9 mouse cellular contexts compared by ENCODE assay signal in genomic region chr8:69904096-69904495, GRCm38 (mm10). TPM values are rescaled to one million over a fixed set of nuclear protein-coding genes. Genes with fewer than 3 reads are reported as not detected.
DNase-seq lines count a peak whose midpoint lies in the region; ATAC-seq lines count a peak whose summit lies in the region.
"Had no signal": no experiment of that assay in that cellular context is flagged by ENCODE, and none has a peak within 500 bp of the region (broad histone marks: within the 10 kb centered on the region; RNA-seq: fewer than 3 reads in every experiment).

No protein-coding gene starts in this region.

- no peak overlapping the region for H3K27ac ChIP-seq in lung, embryonic 16.5 days (ENCODE audit: low read length)
- H3K27ac ChIP-seq in liver, embryonic 12.5 days, result 0 out of 2 replicates have a peak overlapping the region, but pooled peaks have one; percentile 98
- H3K27ac ChIP-seq in stomach, embryonic 16.5 days (ENCODE audit: low read length), result no peak overlapping the region

- no peak for ATAC-seq in erythroblast, adult 5-6 weeks (replicated peaks; ENCODE audit: low FRiP score, poor library complexity, severe bottlenecking)
- ATAC-seq in lung, embryonic 16.5 days (ENCODE audit: low read depth), result no peak
- no peak for ATAC-seq in liver, embryonic 12.5 days
- ATAC-seq in stomach, embryonic 16.5 days (ENCODE audit: insufficient read depth, low FRiP score), result no peak
- ATAC-seq in erythroid progenitor cell, adult 5-6 weeks (replicated peaks; ENCODE audit: low FRiP score, poor library complexity, severe bottlenecking), result no peak

- DNase-seq in lung, postnatal 25 days (ENCODE audit: low spot score), result no peak
- no peak for DNase-seq in heart, postnatal 14 days
- DNase-seq: cerebellum, adult 2 months had no signal

- peak overlapping the region; percentile 68 for H3K4me3 ChIP-seq in erythroblast, embryonic 14.5 days (replicated peaks)
- no peak overlapping the region for H3K4me3 ChIP-seq in lung, embryonic 16.5 days (ENCODE audit: low read length)
- H3K4me3 ChIP-seq in liver, embryonic 12.5 days, result peak overlapping the region; percentile 87; the same call in 1 of the 2 replicates
- H3K4me3 ChIP-seq in stomach, embryonic 16.5 days (replicated peaks; ENCODE audit: low read length), result no peak overlapping the region

- peaks cover 36% of the 10 kb centered on the region for H3K36me3 ChIP-seq in erythroblast, embryonic 14.5 days (ENCODE audit: control insufficient read depth)
- peaks cover 4% of the 10 kb centered on the region; the same call in 1 of the 2 replicates for H3K36me3 ChIP-seq in lung, embryonic 16.5 days (ENCODE audit: control insufficient read depth, insufficient read depth, low read length)
- H3K36me3 ChIP-seq in liver, embryonic 12.5 days, result peaks cover 29% of the 10 kb centered on the region
- no peaks in the 10 kb centered on the region for H3K36me3 ChIP-seq in stomach, embryonic 16.5 days (ENCODE audit: control insufficient read depth, insufficient read depth, low read length)

- peaks cover 65% of the 10 kb centered on the region for H3K4me1 ChIP-seq in erythroblast, embryonic 14.5 days (ENCODE audit: control insufficient read depth)
- peaks cover 22% of the 10 kb centered on the region for H3K4me1 ChIP-seq in lung, embryonic 16.5 days (replicated peaks; ENCODE audit: control insufficient read depth, insufficient read depth, low read length)
- H3K4me1 ChIP-seq in liver, embryonic 12.5 days, result peaks cover 63% of the 10 kb centered on the region
- H3K4me1 ChIP-seq in stomach, embryonic 16.5 days (ENCODE audit: control insufficient read depth, insufficient read depth, low read length), result peaks cover 24% of the 10 kb centered on the region

- no peaks in the 10 kb centered on the region for H3K27me3 ChIP-seq in erythroblast, embryonic 14.5 days (ENCODE audit: control insufficient read depth)
- no peaks in the 10 kb centered on the region for H3K27me3 ChIP-seq in lung, embryonic 16.5 days (ENCODE audit: control insufficient read depth, insufficient read depth, low read depth, low read length)
- no peaks in the 10 kb centered on the region for H3K27me3 ChIP-seq in liver, embryonic 12.5 days (replicated peaks)
- H3K27me3 ChIP-seq in stomach, embryonic 16.5 days (ENCODE audit: control insufficient read depth, insufficient read depth, low read length), result no peaks in the 10 kb centered on the region

- intact Hi-C loops in heart, postnatal 14 days (cut with DNase I), result no loop called here

- 74% methylated on average over 8 of the region's 8 CpGs for WGBS in lung, embryonic 16.5 days
- 69% methylated on average over 8 of the region's 8 CpGs for WGBS in liver, embryonic 12.5 days (ENCODE audit: insufficient replicate concordance)
- 70% methylated on average over 8 of the region's 8 CpGs for WGBS in stomach, embryonic 16.5 days

- peak overlapping the region; percentile 98; the same call in 1 of the 2 replicates for H3K4me2 ChIP-seq in lung, embryonic 16.5 days (ENCODE audit: low read depth, low read length)
- peak overlapping the region; percentile 99 for H3K4me2 ChIP-seq in liver, embryonic 12.5 days
- H3K4me2 ChIP-seq in stomach, embryonic 16.5 days (ENCODE audit: low read depth, low read length), result peak overlapping the region; percentile 99; the same call in 1 of the 2 replicates

- no peaks in the 10 kb centered on the region for H3K9me3 ChIP-seq in erythroblast, embryonic 14.5 days (ENCODE audit: control insufficient read depth, low read length)
- no peaks in the 10 kb centered on the region for H3K9me3 ChIP-seq in lung, embryonic 16.5 days (ENCODE audit: control insufficient read depth, low read length)
- H3K9me3 ChIP-seq in liver, embryonic 12.5 days (replicated peaks), result no peaks in the 10 kb centered on the region
- H3K9me3 ChIP-seq in stomach, embryonic 16.5 days (replicated peaks; ENCODE audit: control insufficient read depth, low read length), result no peaks in the 10 kb centered on the region

- H3K9ac ChIP-seq in lung, embryonic 16.5 days (ENCODE audit: low read length), result no peak overlapping the region
- H3K9ac ChIP-seq in liver, embryonic 12.5 days, result peak overlapping the region; percentile 59; the same call in 1 of the 2 replicates
- no peak overlapping the region for H3K9ac ChIP-seq in stomach, embryonic 16.5 days (ENCODE audit: low read length)

RNA-seq across cellular contexts. Expression of gene Yjefn3, which starts 1.6 kb away (rescaled TPM):
- polyA plus RNA-seq in erythroblast, embryonic 14.5 days (2012), result 0.17 and 0.58 TPM in 2 replicates
- not detected in 2 replicates for total RNA-seq in erythroblast, adult 5-6 weeks (2015; ENCODE audit: low replicate concordance)
- not detected in 2 replicates for total RNA-seq in erythroblast, adult 5-6 weeks (2017; ENCODE audit: low replicate concordance)
- polyA plus RNA-seq in lung, embryonic 16.5 days (2015; fragmentation: Nextera tagmentation; extraction: Ambion mirVana), result 4.0 and 4.1 TPM in 2 replicates
- 0.74 and 0.86 TPM in 2 replicates for polyA plus RNA-seq in liver, embryonic 12.5 days (2016; fragmentation: Nextera tagmentation; extraction: Ambion mirVana)
- polyA plus RNA-seq in stomach, embryonic 16.5 days (2015; fragmentation: Nextera tagmentation; extraction: Ambion mirVana), result 3.0 and 3.2 TPM in 2 replicates
- not detected in 2 replicates for total RNA-seq in erythroid progenitor cell, adult 5-6 weeks (2015; ENCODE audit: low replicate concordance)
- total RNA-seq in erythroid progenitor cell, adult 5-6 weeks (2017; ENCODE audit: low replicate concordance), result not detected in 2 replicates
- total RNA-seq in heart, postnatal 14 days (2021), result 10 to 100 TPM; 10.4 to 10.7 TPM

RNA-seq across cellular contexts. Expression of gene Ndufa13, which starts 1.7 kb away (rescaled TPM):
- 18.1 and 19.7 TPM in 2 replicates for polyA plus RNA-seq in erythroblast, embryonic 14.5 days (2012)
- total RNA-seq in erythroblast, adult 5-6 weeks (2015; ENCODE audit: low replicate concordance), result 16.1 and 18.2 TPM in 2 replicates
- total RNA-seq in erythroblast, adult 5-6 weeks (2017; ENCODE audit: low replicate concordance), result 27.2 and 32.9 TPM in 2 replicates
- 176 and 179 TPM in 2 replicates for polyA plus RNA-seq in lung, embryonic 16.5 days (2015; fragmentation: Nextera tagmentation; extraction: Ambion mirVana)
- 121 and 122 TPM in 2 replicates for polyA plus RNA-seq in liver, embryonic 12.5 days (2016; fragmentation: Nextera tagmentation; extraction: Ambion mirVana)
- 170 and 193 TPM in 2 replicates for polyA plus RNA-seq in stomach, embryonic 16.5 days (2015; fragmentation: Nextera tagmentation; extraction: Ambion mirVana)
- 20.5 and 29.6 TPM in 2 replicates for total RNA-seq in erythroid progenitor cell, adult 5-6 weeks (2015; ENCODE audit: low replicate concordance)
- 29.0 and 40.8 TPM in 2 replicates for total RNA-seq in erythroid progenitor cell, adult 5-6 weeks (2017; ENCODE audit: low replicate concordance)
- 100 to 1,000 TPM; 404 to 405 TPM for total RNA-seq in heart, postnatal 14 days (2021)

RNA-seq across cellular contexts. Expression of gene Tssk6, which starts 2.1 kb away (rescaled TPM):
- 0.10 and 0.18 TPM in 2 replicates for polyA plus RNA-seq in erythroblast, embryonic 14.5 days (2012)
- not detected in 2 replicates for total RNA-seq in erythroblast, adult 5-6 weeks (2015; ENCODE audit: low replicate concordance)
- total RNA-seq in erythroblast, adult 5-6 weeks (2017; ENCODE audit: low replicate concordance), result 0.28 and 0.94 TPM in 2 replicates
- polyA plus RNA-seq in lung, embryonic 16.5 days (2015; fragmentation: Nextera tagmentation; extraction: Ambion mirVana), result 2.0 and 2.7 TPM in 2 replicates
- 3.8 and 4.5 TPM in 2 replicates for polyA plus RNA-seq in liver, embryonic 12.5 days (2016; fragmentation: Nextera tagmentation; extraction: Ambion mirVana)
- polyA plus RNA-seq in stomach, embryonic 16.5 days (2015; fragmentation: Nextera tagmentation; extraction: Ambion mirVana), result 2.1 and 2.3 TPM in 2 replicates
- not detected in 2 replicates for total RNA-seq in erythroid progenitor cell, adult 5-6 weeks (2015; ENCODE audit: low replicate concordance)
- total RNA-seq in erythroid progenitor cell, adult 5-6 weeks (2017; ENCODE audit: low replicate concordance), result not detected in 2 replicates
- not detected for total RNA-seq in heart, postnatal 14 days (2021)

RNA-seq across cellular contexts. Expression of gene Cilp2, which starts 16.6 kb away (rescaled TPM):
- polyA plus RNA-seq in erythroblast, embryonic 14.5 days (2012), result not detected in 2 replicates
- not detected in 2 replicates for total RNA-seq in erythroblast, adult 5-6 weeks (2015; ENCODE audit: low replicate concordance)
- not detected in 2 replicates for total RNA-seq in erythroblast, adult 5-6 weeks (2017; ENCODE audit: low replicate concordance)
- 0.26 and 0.30 TPM in 2 replicates for polyA plus RNA-seq in lung, embryonic 16.5 days (2015; fragmentation: Nextera tagmentation; extraction: Ambion mirVana)
- 0.14 and 0.33 TPM in 2 replicates for polyA plus RNA-seq in liver, embryonic 12.5 days (2016; fragmentation: Nextera tagmentation; extraction: Ambion mirVana)
- polyA plus RNA-seq in stomach, embryonic 16.5 days (2015; fragmentation: Nextera tagmentation; extraction: Ambion mirVana), result 0.37 and 0.59 TPM in 2 replicates
- total RNA-seq in erythroid progenitor cell, adult 5-6 weeks (2015; ENCODE audit: low replicate concordance), result not detected in 2 replicates
- not detected in 2 replicates for total RNA-seq in erythroid progenitor cell, adult 5-6 weeks (2017; ENCODE audit: low replicate concordance)
- total RNA-seq in heart, postnatal 14 days (2021), result 1 to 10 TPM; 1.7 TPM

Comparison
In these comparisons a context has a peak if more than half of its experiments do, and no peak if none do; other contexts are left out.
1. H3K4me3 ChIP-seq: peak in erythroblast, embryonic 14.5 days (single experiment) and liver, embryonic 12.5 days (single experiment); none in lung, embryonic 16.5 days (single experiment) and stomach, embryonic 16.5 days (single experiment).
2. Peak in every context shown above with its lines, with median percentiles within 50 percentile points of each other: H3K4me2 ChIP-seq.